Mouse (Mus musculus): Measurements from ENCODE around the gene Rab7.
"Not testable (repeated sequence)": the region's sequence is repeated elsewhere in the genome, so short reads cannot be mapped to it uniquely, and the experiment has no call there.

Gene Rab7

GRCm38 (mm10) chr6:88053228-88054080 is 8.4 kb upstream of the Rab7 start:
- no peak for DNase-seq (ENCODE audit: low spot score in 2 of 2)

- no peak for DNase-seq (ENCODE audit: low spot score in 2 of 2)
These were observed 6.1 kb upstream of the Rab7 start for GRCm38 (mm10) chr6:88051206-88051605.

GRCm38 (mm10) chr6:88049008-88049407 is 3.9 kb upstream of the Rab7 start:
- DNase-seq (ENCODE audit: low spot score in 2 of 2) = no peak

GRCm38 (mm10) chr6:88047853-88048252 is 2.8 kb upstream of the Rab7 start:
- DNase-seq (ENCODE audit: low spot score in 2 of 2) = no peak

- DNase-seq (ENCODE audit: low spot score in 2 of 2) = no peak
These were observed 316 bp upstream of the Rab7 start for GRCm38 (mm10) chr6:88045406-88045766.

GRCm38 (mm10) chr6:88044234-88044576 is 865 bp downstream of the Rab7 start:
- DNase-seq (ENCODE audit: low spot score in 2 of 2) = no peak

GRCm38 (mm10) chr6:88042336-88042735 is 2.7 kb downstream of the Rab7 start:
- DNase-seq (ENCODE audit: low spot score in 2 of 2) = no peak

- DNase-seq (ENCODE audit: low spot score in 2 of 2) = no peak
These were observed 3.8 kb downstream of the Rab7 start for GRCm38 (mm10) chr6:88041221-88041620.

- no peak for DNase-seq (ENCODE audit: low spot score in 2 of 2)
These were observed 5.6 kb downstream of the Rab7 start for GRCm38 (mm10) chr6:88039426-88039825.

GRCm38 (mm10) chr6:88037471-88038045 is 7.5 kb downstream of the Rab7 start:
- no peak for DNase-seq (ENCODE audit: low spot score in 2 of 2)

- DNase-seq (ENCODE audit: low spot score in 2 of 2) = no peak
These were observed 11.6 kb downstream of the Rab7 start for GRCm38 (mm10) chr6:88033504-88033903.

GRCm38 (mm10) chr6:88030432-88030831 is 14.6 kb downstream of the Rab7 start:
- DNase-seq (ENCODE audit: low spot score in 2 of 2) = no peak

GRCm38 (mm10) chr6:88027390-88027789 is 17.7 kb downstream of the Rab7 start:
- no peak for DNase-seq (ENCODE audit: low spot score in 2 of 2)

GRCm38 (mm10) chr6:88023316-88023890 is 21.7 kb downstream of the Rab7 start:
- DNase-seq (ENCODE audit: low spot score in 2 of 2) = no peak

GRCm38 (mm10) chr6:88019154-88019553 is 25.9 kb downstream of the Rab7 start:
- DNase-seq (ENCODE audit: low spot score in 2 of 2) = no peak

GRCm38 (mm10) chr6:88017821-88018220 is 27.2 kb downstream of the Rab7 start:
- no peak for DNase-seq (ENCODE audit: low spot score in 2 of 2)

- no peak for DNase-seq (ENCODE audit: low spot score in 2 of 2)
These were observed 29.3 kb downstream of the Rab7 start for GRCm38 (mm10) chr6:88015797-88016196.

GRCm38 (mm10) chr6:88013456-88013855 is 31.6 kb downstream of the Rab7 start:
- no peak for DNase-seq (ENCODE audit: low spot score in 2 of 2)

- DNase-seq (ENCODE audit: low spot score in 2 of 2) = no peak
These were observed 32.5 kb downstream of the Rab7 start for GRCm38 (mm10) chr6:88012601-88013000.

GRCm38 (mm10) chr6:88011106-88011505 is 34.0 kb downstream of the Rab7 start:
- not testable (repeated sequence) for DNase-seq (ENCODE audit: low spot score in 2 of 2)

- no peak for DNase-seq (ENCODE audit: low spot score in 2 of 2)
These were observed 35.9 kb downstream of the Rab7 start for GRCm38 (mm10) chr6:88009209-88009608.

- DNase-seq (ENCODE audit: low spot score in 2 of 2) = not testable (repeated sequence)
These were observed 40.3 kb downstream of the Rab7 start for GRCm38 (mm10) chr6:88004773-88005172.

- no peak for DNase-seq (ENCODE audit: low spot score in 2 of 2)
These were observed 41.6 kb downstream of the Rab7 start for GRCm38 (mm10) chr6:88003439-88003838.
